Mouse (Mus musculus) heart, embryonic 14.5 days (tissue): ENCODE measurements at regions not wholly inside any gene's neighbourhood (a gene's known extent, or its start where the extent isn't known, plus 50 kb on each side); places are given as distances from the start of the nearest gene placed in this dataset.

Experiments used
- ATAC-seq: fragments of 200-750 bp; cut with Nextera tagmentation; 2 replicates; pipeline ENCODE4 v1.8.0; 2017; ENCODE audit warnings: low read depth, moderate TSS enrichment; ENCODE audit not compliant: insufficient number of reproducible peaks, insufficient read depth, low FRiP score
- H3K27ac ChIP-seq, 2 experiments: fragments of 200-500 bp in 1 of 2; fragments of 300-500 bp in 1 of 2; sonication (generic) in 1 of 2; replicated peaks in 1 of 2; 2 replicates each; pipeline ENCODE4 v1.5.1; 2012 to 2014; ENCODE audit warnings: low read depth in 2 of 2, low read length in 2 of 2, control low read depth in 1 of 2, mild to moderate bottlenecking in 1 of 2, mixed read lengths in 1 of 2; ENCODE audit not compliant: control insufficient read depth in 1 of 2, insufficient read depth in 1 of 2
- H3K27me3 ChIP-seq: fragments of 300-500 bp; sonication (generic); 2 replicates; pipeline ENCODE4 v1.6.1; 2014; ENCODE audit warnings: mild to moderate bottlenecking, low read length, control low read depth; ENCODE audit not compliant: control insufficient read depth, insufficient read depth
- H3K36me3 ChIP-seq: fragments of 300-500 bp; sonication (generic); 2 replicates; pipeline ENCODE4 v1.6.1; 2014; ENCODE audit warnings: mild to moderate bottlenecking, control low read depth, low read length, mixed read lengths; ENCODE audit not compliant: control insufficient read depth, insufficient read depth
- H3K4me1 ChIP-seq, 2 experiments: fragments of 200-500 bp in 1 of 2; fragments of 300-500 bp in 1 of 2; sonication (generic) in 1 of 2; 2 replicates each; pipeline ENCODE4 v1.6.1; 2012 to 2014; ENCODE audit warnings: low read length in 2 of 2, control low read depth in 1 of 2, mixed read lengths in 1 of 2; ENCODE audit not compliant: control insufficient read depth in 2 of 2, insufficient read depth in 2 of 2
- H3K4me2 ChIP-seq: fragments of 300-500 bp; sonication (generic); 2 replicates; pipeline ENCODE4 v1.6.1; 2014; ENCODE audit warnings: mild to moderate bottlenecking, low read length
- H3K4me3 ChIP-seq, 2 experiments: fragments of 200-500 bp in 1 of 2; fragments of 300-500 bp in 1 of 2; sonication (generic) in 1 of 2; 2 replicates each; pipeline ENCODE4 v1.5.1; 2012 to 2014; ENCODE audit warnings: low read length in 2 of 2, mild to moderate bottlenecking in 2 of 2, control low read depth in 1 of 2, low read depth in 1 of 2, moderate library complexity in 1 of 2; ENCODE audit not compliant: control insufficient read depth in 1 of 2, insufficient read depth in 1 of 2
- H3K9ac ChIP-seq: fragments of 300-500 bp; sonication (generic); 2 replicates; pipeline ENCODE4 v1.6.1; 2014; ENCODE audit warnings: mild to moderate bottlenecking, low read length
- H3K9me3 ChIP-seq: fragments of 300-500 bp; sonication (generic); 2 replicates; pipeline ENCODE4 v1.6.1; 2016; ENCODE audit warnings: low read length, control low read depth; ENCODE audit not compliant: control insufficient read depth
- WGBS: fragments of 180-500 bp; shearing (Covaris S2); extraction: QIAGEN DNeasy Blood & Tissue Kit; methylation state at CpG from one replicate; pipeline ENCODE4 v1.1.7; 2014; 5-methylcytosine and 5-hydroxymethylcytosine counted together

- Histone ChIP-seq H3K4me2 (no peak overlapping the region), H3K9ac (no peak overlapping the region), H3K27me3 (no peaks in the 10 kb centered on the region), H3K4me1 (0 out of 4 replicates have a peak, but pooled peaks cover 0 to 5% of the 10 kb centered on the region in 2 experiments), H3K9me3 (no peaks in the 10 kb centered on the region), H3K27ac (no peak overlapping the region), H3K36me3 (no peaks in the 10 kb centered on the region), H3K4me3 (no peak overlapping the region)
- no peak for ATAC-seq
- 72% methylated on average over 4 of the region's 4 CpGs for WGBS
Observed at GRCm38 (mm10) chr1:129146395-129147094, 126.6 kb upstream of the Thsd7b start.

- Histone ChIP-seq H3K9ac (no peak overlapping the region), H3K4me2 (no peak overlapping the region), H3K36me3 (no peaks in the 10 kb centered on the region), H3K27ac (no peak overlapping the region), H3K4me1 (no peaks in the 10 kb centered on the region), H3K4me3 (no peak overlapping the region), H3K27me3 (no peaks in the 10 kb centered on the region), H3K9me3 (no peaks in the 10 kb centered on the region)
- WGBS: 75% methylated on average over 7 of the region's 7 CpGs
- no peak for ATAC-seq
Observed at GRCm38 (mm10) chr1:129138783-129139182, 134.3 kb upstream of the Thsd7b start.

- no peak for ATAC-seq
- WGBS: 64% methylated on average over 1 of the region's 1 CpGs
Observed at GRCm38 (mm10) chr1:129106961-129107557, 166.0 kb upstream of the Thsd7b start.

GRCm38 (mm10) chr1:129100997-129101396, 172.1 kb upstream of the Thsd7b start:
- 31% methylated on average over 8 of the region's 8 CpGs for WGBS
- H3K9ac ChIP-seq: no peak overlapping the region
- peak overlapping the region; percentile 26 for H3K4me2 ChIP-seq
- H3K4me3 ChIP-seq: no peak overlapping the region
- H3K36me3 ChIP-seq: no peaks in the 10 kb centered on the region
- peak; percentile 81 for ATAC-seq
- no peaks in the 10 kb centered on the region for H3K27me3 ChIP-seq
- peaks cover 0 to 6% of the 10 kb centered on the region in 2 experiments; a peak in 3 of 4 replicates for H3K4me1 ChIP-seq
- no peaks in the 10 kb centered on the region for H3K9me3 ChIP-seq
- H3K27ac ChIP-seq: peak overlapping the region; percentile 72 to 75

More at GRCm38 (mm10) chr1:129106961-129107557, 166.0 kb upstream of the Thsd7b start:
- Histone ChIP-seq H3K9me3 (no peaks in the 10 kb centered on the region), H3K4me2 (no peak overlapping the region), H3K27me3 (no peaks in the 10 kb centered on the region), H3K4me1 (no peaks in the 10 kb centered on the region), H3K27ac (no peak overlapping the region), H3K9ac (no peak overlapping the region), H3K4me3 (no peak overlapping the region), H3K36me3 (no peaks in the 10 kb centered on the region)

- H3K36me3 ChIP-seq: no peaks in the 10 kb centered on the region
- H3K4me3 ChIP-seq: no peak overlapping the region
- no peaks in the 10 kb centered on the region for H3K4me1 ChIP-seq
- H3K9me3 ChIP-seq: no peaks in the 10 kb centered on the region
- no peaks in the 10 kb centered on the region for H3K27me3 ChIP-seq
- no peak overlapping the region for H3K9ac ChIP-seq
- no peak overlapping the region for H3K27ac ChIP-seq
- H3K4me2 ChIP-seq: no peak overlapping the region
- no peak for ATAC-seq
- 61% methylated on average over 3 of the region's 3 CpGs for WGBS
Observed at GRCm38 (mm10) chr1:129078274-129078673, 194.8 kb upstream of the Thsd7b start.

GRCm38 (mm10) chr1:129057182-129057581, 215.9 kb upstream of the Thsd7b start:
- Histone ChIP-seq H3K36me3 (no peaks in the 10 kb centered on the region), H3K4me2 (no peak overlapping the region), H3K27me3 (no peaks in the 10 kb centered on the region), H3K27ac (peak overlapping the region in 1 of 2 experiments; percentile 20; a peak in 1 of 4 replicates), H3K4me1 (no peaks in the 10 kb centered on the region), H3K4me3 (no peak overlapping the region), H3K9me3 (no peaks in the 10 kb centered on the region), H3K9ac (no peak overlapping the region)
- 34% methylated on average over 6 of the region's 6 CpGs for WGBS
- ATAC-seq: peak; percentile 73; the same call in 1 of the 2 replicates

GRCm38 (mm10) chr1:129055252-129055651, 217.8 kb upstream of the Thsd7b start:
- no peak for ATAC-seq
- H3K27me3 ChIP-seq: no peaks in the 10 kb centered on the region
- H3K9me3 ChIP-seq: no peaks in the 10 kb centered on the region

More at GRCm38 (mm10) chr1:129055252-129055651, 217.8 kb upstream of the Thsd7b start:
- Histone ChIP-seq H3K36me3 (no peaks in the 10 kb centered on the region), H3K4me1 (no peaks in the 10 kb centered on the region), H3K27ac (no peak overlapping the region), H3K4me3 (no peak overlapping the region), H3K4me2 (no peak overlapping the region), H3K9ac (no peak overlapping the region)
